Mouse (Mus musculus) C2C12 (cell line): Measurements from ENCODE around the gene Cmss1. TPM values are rescaled to one million over a fixed set of nuclear protein-coding genes. Genes with fewer than 3 reads are reported as not detected.

ENCODE experiments used
- H3K27me3 ChIP-seq: one replicate; pipeline ENCODE4 v1.6.1; 2011; ENCODE audit not compliant: control insufficient read depth, insufficient read depth, insufficient read length
- H3K36me3 ChIP-seq: one replicate; pipeline ENCODE4 v1.6.1; 2011; ENCODE audit not compliant: control insufficient read depth, insufficient read depth
- H3K4me3 ChIP-seq: one replicate; pipeline ENCODE4 v1.5.1; 2011; ENCODE audit warnings: mild to moderate bottlenecking, control low read depth; ENCODE audit not compliant: poor library complexity, insufficient read depth, severe bottlenecking
- H3K79me2 ChIP-seq: one replicate; pipeline ENCODE4 v1.6.1; 2011; ENCODE audit not compliant: control insufficient read depth, insufficient read depth
- H3K79me3 ChIP-seq: one replicate; pipeline ENCODE4 v1.6.1; 2011; ENCODE audit warnings: low read depth, control low read depth
- H3ac ChIP-seq: one replicate; pipeline ENCODE3; 2011; ENCODE audit warnings: low read depth; ENCODE audit not compliant: control insufficient read depth, insufficient read length
- CEBPB ChIP-seq: IDR thresholded peaks from one replicate; pipeline ENCODE4 v1.6.1; 2011; ENCODE audit warnings: low read depth, mild to moderate bottlenecking, control low read depth, moderate library complexity
- CTCF ChIP-seq: IDR thresholded peaks from one replicate; pipeline ENCODE4 v1.5.1; 2011; ENCODE audit not compliant: control insufficient read depth, insufficient read depth, insufficient read length
- FOSL1 ChIP-seq: IDR thresholded peaks from one replicate; pipeline ENCODE4 v1.8.0; 2011; ENCODE audit warnings: mild to moderate bottlenecking, low read length; ENCODE audit not compliant: poor library complexity, insufficient read depth, severe bottlenecking
- MAX ChIP-seq: IDR thresholded peaks from one replicate; pipeline ENCODE4 v1.6.1; 2011; ENCODE audit warnings: mild to moderate bottlenecking, control low read depth
- MYOD1 ChIP-seq: IDR thresholded peaks from one replicate; pipeline ENCODE4 v1.6.1; 2011; ENCODE audit warnings: low read depth; ENCODE audit not compliant: control insufficient read depth, insufficient read length
- MYOG ChIP-seq: IDR thresholded peaks from one replicate; pipeline ENCODE4 v1.6.1; 2011; ENCODE audit not compliant: control insufficient read depth, insufficient read length; ENCODE audit errors: extremely low read depth
- USF1 ChIP-seq: IDR thresholded peaks from one replicate; pipeline ENCODE4 v1.6.1; 2011; ENCODE audit warnings: low read depth, mild to moderate bottlenecking, control low read depth, moderate library complexity
- polyA plus RNA-seq: library from polyadenylated mRNA; unstranded; fragments of >200 nt; fragmentation: generic; extraction: Trizol; gene quantifications from one replicate; pipeline ENCODE4 v1.2.1, GENCODE M21; 2012; ENCODE audit warnings: missing spikeins

The Cmss1 gene
- polyA plus RNA-seq, 1 experiment, result 37.5 TPM

GRCm38 (mm10) chr16:57292296-57292695 is 314.4 kb downstream of the Cmss1 start:
- Histone ChIP-seq H3ac (no peak overlapping the region), H3K4me3 (no peak overlapping the region), H3K79me2 (no peaks in the 10 kb centered on the region), H3K27me3 (no peaks in the 10 kb centered on the region), H3K36me3 (no peaks in the 10 kb centered on the region), H3K79me3 (no peaks in the 10 kb centered on the region)
- TF ChIP-seq MYOD1 (no peak), MYOG (no peak), USF1 (no peak), FOSL1 (no peak), CEBPB (no peak), MAX (no peak), CTCF (no peak)

GRCm38 (mm10) chr16:57291696-57292095 is 315.0 kb downstream of the Cmss1 start:
- Histone ChIP-seq H3K36me3 (no peaks in the 10 kb centered on the region), H3K4me3 (no peak overlapping the region), H3K27me3 (no peaks in the 10 kb centered on the region), H3K79me3 (no peaks in the 10 kb centered on the region), H3ac (no peak overlapping the region), H3K79me2 (no peaks in the 10 kb centered on the region)
- no peak for TF ChIP-seq USF1
- TF ChIP-seq CEBPB, result no peak
- TF ChIP-seq CTCF, result no peak
- no peak for TF ChIP-seq MAX
- no peak for TF ChIP-seq MYOG
- TF ChIP-seq MYOD1, result no peak

GRCm38 (mm10) chr16:57281417-57281816 is 325.2 kb downstream of the Cmss1 start:
- Histone ChIP-seq H3K4me3 (no peak overlapping the region), H3K79me3 (no peaks in the 10 kb centered on the region), H3K36me3 (no peaks in the 10 kb centered on the region), H3ac (no peak overlapping the region), H3K27me3 (no peaks in the 10 kb centered on the region), H3K79me2 (no peaks in the 10 kb centered on the region)
- TF ChIP-seq MAX (no peak), FOSL1 (no peak), USF1 (no peak), CTCF (no peak), CEBPB (no peak), MYOG (no peak), MYOD1 (no peak)

GRCm38 (mm10) chr16:57280221-57281217 is 326.1 kb downstream of the Cmss1 start:
- no peaks in the 10 kb centered on the region for H3K79me3 ChIP-seq
- H3ac ChIP-seq, result no peak overlapping the region
- no peaks in the 10 kb centered on the region for H3K79me2 ChIP-seq
- TF ChIP-seq FOSL1 (no peak), MAX (no peak), CEBPB (no peak)
- H3K4me3 ChIP-seq, result no peak overlapping the region
- no peaks in the 10 kb centered on the region for H3K36me3 ChIP-seq
- no peaks in the 10 kb centered on the region for H3K27me3 ChIP-seq

GRCm38 (mm10) chr16:57278976-57279626 is 327.6 kb downstream of the Cmss1 start:
- H3K79me3 ChIP-seq, result no peaks in the 10 kb centered on the region
- no peak overlapping the region for H3ac ChIP-seq
- TF ChIP-seq CEBPB (no peak), USF1 (no peak), CTCF (no peak)
- H3K79me2 ChIP-seq, result no peaks in the 10 kb centered on the region
- H3K4me3 ChIP-seq, result no peak overlapping the region
- no peaks in the 10 kb centered on the region for H3K27me3 ChIP-seq
- no peaks in the 10 kb centered on the region for H3K36me3 ChIP-seq

- Histone ChIP-seq H3ac (no peak overlapping the region), H3K79me2 (no peaks in the 10 kb centered on the region)
These were observed 336.9 kb downstream of the Cmss1 start for GRCm38 (mm10) chr16:57269751-57270150.

More at GRCm38 (mm10) chr16:57269751-57270150, 336.9 kb downstream of the Cmss1 start:
- Histone ChIP-seq H3K27me3 (no peaks in the 10 kb centered on the region), H3K36me3 (no peaks in the 10 kb centered on the region), H3K79me3 (no peaks in the 10 kb centered on the region), H3K4me3 (no peak overlapping the region)
- TF ChIP-seq CTCF (no peak), USF1 (no peak), FOSL1 (no peak), CEBPB (no peak), MYOG (no peak), MAX (no peak), MYOD1 (no peak)
